Mouse (Mus musculus): ENCODE measurements around the gene Unc13b. TPM values are rescaled to one million over a fixed set of nuclear protein-coding genes. Genes with fewer than 3 reads are reported as not detected.

The Unc13b gene
- 51.3 and 65.5 TPM in 2 replicates for polyA plus RNA-seq (2012; rRNA removed)

DNA sequence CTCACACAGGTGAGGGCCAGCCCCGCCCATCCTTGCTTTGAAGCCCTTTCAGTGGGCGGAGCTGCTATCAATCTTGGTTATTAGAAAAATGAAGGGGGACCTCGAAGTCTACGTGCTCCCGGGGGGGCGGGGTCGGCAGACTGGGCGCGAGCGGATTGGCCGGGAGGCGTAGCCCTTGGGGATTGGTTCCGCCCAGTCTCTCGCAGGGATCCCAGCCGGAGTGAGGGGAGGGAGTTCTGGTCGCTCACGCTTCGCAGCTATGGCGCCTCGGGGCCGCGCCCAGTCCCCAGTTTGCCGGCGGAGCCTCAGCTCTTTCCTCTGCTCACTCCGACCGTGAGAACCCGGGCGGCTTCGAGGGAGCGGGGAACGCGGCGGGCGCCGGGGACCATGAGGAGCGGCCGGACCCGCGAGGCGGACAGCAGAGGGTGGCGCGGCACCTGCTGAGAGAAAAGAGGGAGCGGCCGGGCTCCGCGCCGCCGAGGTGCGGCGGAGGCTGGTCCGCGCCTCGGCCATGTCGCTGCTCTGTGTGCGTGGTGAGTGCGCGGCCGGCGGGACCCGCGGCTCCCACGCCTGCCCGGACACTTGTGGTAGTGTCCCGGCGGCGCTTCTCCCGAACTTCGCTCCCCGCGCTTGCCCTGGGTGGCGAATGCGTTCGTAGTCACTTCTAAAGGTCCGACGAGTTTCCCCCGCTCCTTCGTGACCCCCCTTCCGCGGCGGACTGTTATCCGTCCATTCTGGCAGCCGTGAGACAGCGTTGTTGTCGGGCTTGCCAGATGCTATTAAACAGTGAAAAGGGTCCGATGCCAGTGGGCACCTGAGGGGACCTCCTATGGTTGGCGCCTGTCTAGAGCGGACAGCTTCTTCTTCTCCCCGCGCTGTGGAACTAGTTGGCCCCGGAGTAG is at the start of gene Unc13b:
Gene Unc13b, plus strand, starts transcription at position 201 of the 902 bp plus-strand sequence.
- DNase-seq (ENCODE audit: low read depth), result peak; percentile 99
- TF ChIP-seq CTCF (IDR thresholded peaks at IDR 0.05; ENCODE audit: borderline replicate concordance, extremely low read depth, insufficient read depth, insufficient read length), result no peak
- peak; percentile 79 for TF ChIP-seq POLR2A (IDR thresholded peaks at IDR 0.05; ENCODE audit: borderline replicate concordance, extremely low read depth, insufficient read depth, insufficient read length, poor library complexity, severe bottlenecking)

DNA sequence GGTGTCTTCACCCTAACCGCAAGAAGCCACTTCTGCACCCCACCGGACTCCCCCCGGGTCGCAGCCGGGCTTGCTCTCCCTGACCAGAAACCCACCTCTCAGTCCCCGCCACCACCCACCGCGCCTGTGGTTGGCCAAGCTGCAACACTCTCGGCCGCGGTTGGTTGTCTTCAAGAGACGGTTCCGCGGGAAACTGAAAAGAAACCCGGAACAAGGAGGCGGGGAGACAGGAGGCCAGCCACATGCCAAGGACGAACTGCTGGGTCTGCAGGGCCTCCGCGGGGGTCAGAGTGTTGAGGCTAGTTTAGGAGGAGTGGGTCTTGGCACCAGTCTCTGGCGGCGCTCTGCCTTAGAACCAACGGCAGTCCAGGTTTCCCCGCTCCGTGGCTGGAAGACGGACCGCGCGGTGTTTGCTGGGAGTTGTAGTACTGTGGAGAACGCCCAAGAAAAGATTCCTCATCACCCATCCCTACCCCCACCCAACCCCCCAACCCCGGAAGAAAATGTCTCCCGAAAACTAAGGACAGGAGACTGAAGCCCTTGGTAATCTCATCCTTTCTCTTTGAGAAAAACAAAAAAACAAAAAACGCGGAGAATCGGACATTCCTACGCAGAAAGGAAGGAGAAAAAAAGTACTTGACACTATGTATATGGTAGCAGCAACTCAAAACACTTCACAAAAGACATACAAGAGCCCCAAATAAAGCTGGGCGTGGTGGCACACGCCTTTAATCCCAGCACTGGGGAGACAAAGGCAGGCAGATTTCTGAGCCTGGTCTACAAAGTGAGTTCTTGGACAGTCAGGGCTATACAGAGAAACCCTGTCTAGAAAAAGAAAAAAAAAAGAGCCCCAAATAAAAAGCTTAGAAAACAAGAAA is 48.4 kb upstream of the Unc13b start, which contains the start of gene Fancg:
Gene Fancg, minus strand, starts transcription at position 346 of the 878 bp plus-strand sequence.
- no peak for TF ChIP-seq CTCF (IDR thresholded peaks at IDR 0.05; ENCODE audit: borderline replicate concordance, extremely low read depth, insufficient read depth, insufficient read length)
- TF ChIP-seq POLR2A (IDR thresholded peaks at IDR 0.05; ENCODE audit: borderline replicate concordance, extremely low read depth, insufficient read depth, insufficient read length, poor library complexity, severe bottlenecking), result peak; percentile 13; the same call in 1 of the 2 replicates
- DNase-seq (ENCODE audit: low read depth), result peak; percentile 93

DNA sequence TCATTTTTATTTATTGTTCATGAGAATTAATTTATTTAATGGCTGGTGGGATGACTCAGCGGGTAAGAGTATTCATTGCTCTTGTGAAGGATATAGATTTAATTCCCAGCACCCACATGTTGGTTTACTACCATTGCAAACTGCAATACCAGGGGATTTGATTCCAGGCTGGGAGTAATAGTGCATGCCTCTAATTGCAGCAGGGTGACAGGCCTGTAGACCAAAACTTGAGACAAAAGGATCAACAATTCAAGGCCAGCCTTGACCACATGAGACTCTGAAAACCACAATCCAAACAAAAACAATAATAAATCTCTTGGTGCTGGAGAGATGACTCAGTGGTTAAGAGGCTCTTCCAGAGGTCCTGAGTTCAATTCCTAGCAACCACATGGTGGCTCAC is 46.7 kb upstream of the Unc13b start:
- no peak for DNase-seq (ENCODE audit: low read depth)
- TF ChIP-seq CTCF (IDR thresholded peaks at IDR 0.05; ENCODE audit: borderline replicate concordance, extremely low read depth, insufficient read depth, insufficient read length), result no peak
- no peak for TF ChIP-seq POLR2A (IDR thresholded peaks at IDR 0.05; ENCODE audit: borderline replicate concordance, extremely low read depth, insufficient read depth, insufficient read length, poor library complexity, severe bottlenecking)

DNA sequence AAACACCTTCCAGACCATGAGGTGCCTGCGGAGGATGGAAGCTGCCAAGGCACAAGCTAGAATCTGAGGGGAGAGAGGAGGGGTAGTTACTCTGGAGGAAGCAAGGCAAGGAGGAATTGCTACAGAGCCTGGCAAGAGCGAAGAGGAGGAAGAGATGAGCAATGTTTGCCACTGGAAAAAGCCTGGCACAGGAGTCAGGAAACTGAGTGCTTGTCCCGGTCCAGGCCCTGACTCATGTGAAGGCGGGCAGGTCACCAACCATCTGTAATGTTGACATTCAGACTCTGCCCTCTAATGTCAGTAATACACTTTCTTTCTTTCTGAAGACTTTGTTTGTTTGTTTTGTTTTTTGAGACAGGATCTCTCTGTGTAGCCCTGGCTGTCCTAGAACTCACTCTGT is 40.6 kb upstream of the Unc13b start:
- TF ChIP-seq POLR2A (IDR thresholded peaks at IDR 0.05; ENCODE audit: borderline replicate concordance, extremely low read depth, insufficient read depth, insufficient read length, poor library complexity, severe bottlenecking) (no peak), CTCF (IDR thresholded peaks at IDR 0.05; ENCODE audit: borderline replicate concordance, extremely low read depth, insufficient read depth, insufficient read length) (no peak)
- DNase-seq (ENCODE audit: low read depth), result no peak

DNA sequence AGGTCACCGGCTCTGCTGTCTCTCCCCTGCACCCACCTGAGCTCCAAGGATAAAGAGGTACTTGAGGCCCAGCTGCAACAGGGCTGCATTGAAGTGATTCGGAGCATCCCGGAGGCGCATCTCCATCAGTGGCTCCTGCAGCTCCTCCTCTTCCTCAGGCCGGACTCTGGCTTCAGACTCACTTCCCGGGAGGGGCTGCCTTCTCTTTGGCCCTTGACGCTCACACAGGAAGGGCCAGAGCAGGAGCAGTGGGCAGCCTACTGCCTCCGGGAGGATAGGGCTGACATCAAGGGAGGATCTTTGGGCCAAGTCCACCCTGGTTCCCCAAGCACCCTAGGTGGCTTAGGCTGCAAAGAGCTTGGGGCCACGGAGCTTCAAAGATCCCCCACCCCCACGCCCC is 39.6 kb upstream of the Unc13b start:
- TF ChIP-seq CTCF (IDR thresholded peaks at IDR 0.05; ENCODE audit: borderline replicate concordance, extremely low read depth, insufficient read depth, insufficient read length), result no peak
- TF ChIP-seq POLR2A (IDR thresholded peaks at IDR 0.05; ENCODE audit: borderline replicate concordance, extremely low read depth, insufficient read depth, insufficient read length, poor library complexity, severe bottlenecking), result no peak
- DNase-seq (ENCODE audit: low read depth), result no peak

DNA sequence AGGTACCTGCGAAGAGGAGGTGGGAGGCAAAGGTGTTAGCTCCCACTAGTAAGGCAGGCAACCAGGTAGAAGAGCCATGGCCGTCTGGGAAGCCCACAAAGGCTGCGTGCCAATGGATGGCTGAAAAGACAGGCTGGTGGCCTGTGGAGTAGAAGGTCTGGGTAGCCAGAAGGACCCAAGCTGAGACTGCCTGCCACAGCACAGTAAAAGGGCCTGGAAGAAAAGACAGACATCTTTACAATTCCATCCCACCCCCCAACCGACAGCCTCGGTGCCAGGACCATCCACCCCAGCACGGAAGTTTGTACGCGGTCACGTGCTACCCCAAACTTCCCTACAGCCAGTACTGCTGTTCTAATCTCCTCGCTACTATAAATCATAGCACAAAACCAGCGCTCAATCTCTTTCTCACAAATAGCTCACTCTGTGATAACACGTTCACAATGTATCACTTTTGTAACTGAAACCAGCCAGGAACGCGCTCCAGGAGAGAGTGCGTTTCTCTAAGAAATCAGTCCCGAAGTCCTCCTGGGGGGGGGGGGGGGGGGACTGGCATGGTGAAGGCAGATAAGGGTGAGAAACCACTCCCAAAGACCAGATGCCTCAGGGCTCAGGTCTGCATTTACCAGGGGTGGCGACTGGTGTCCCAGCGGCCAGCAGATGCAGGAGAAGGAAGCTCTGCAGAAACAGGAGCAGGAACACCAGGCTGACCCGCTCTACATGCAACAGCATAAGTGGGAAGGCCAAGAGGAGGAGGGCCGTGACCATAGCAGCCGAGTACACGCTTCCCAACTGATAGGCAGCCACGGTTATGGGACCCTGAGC is 38.9 kb upstream of the Unc13b start:
- TF ChIP-seq CTCF (IDR thresholded peaks at IDR 0.05; ENCODE audit: borderline replicate concordance, extremely low read depth, insufficient read depth, insufficient read length) (no peak), POLR2A (IDR thresholded peaks at IDR 0.05; ENCODE audit: borderline replicate concordance, extremely low read depth, insufficient read depth, insufficient read length, poor library complexity, severe bottlenecking) (no peak)
- DNase-seq (ENCODE audit: low read depth), result no peak

DNA sequence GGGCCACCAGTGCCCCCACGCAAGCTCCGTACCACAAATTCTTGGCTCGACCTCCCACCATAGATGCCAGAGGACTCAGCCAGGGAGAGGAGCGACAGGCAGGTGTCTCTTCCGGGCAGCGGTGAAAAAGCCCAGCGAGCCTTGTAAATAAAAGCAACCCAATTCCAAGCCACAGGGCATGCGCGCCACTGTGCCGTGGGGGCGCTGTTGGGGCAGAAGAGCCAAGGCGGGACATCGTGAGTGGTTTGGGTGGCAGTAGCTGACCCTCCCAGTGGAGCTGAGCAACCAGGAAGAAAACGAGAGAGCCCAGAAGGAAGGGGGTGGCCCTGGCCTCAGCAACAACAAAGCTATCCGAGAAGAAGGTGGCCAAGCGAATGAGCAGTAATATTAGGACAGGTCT is 37.9 kb upstream of the Unc13b start:
- TF ChIP-seq POLR2A (IDR thresholded peaks at IDR 0.05; ENCODE audit: borderline replicate concordance, extremely low read depth, insufficient read depth, insufficient read length, poor library complexity, severe bottlenecking), result no peak
- TF ChIP-seq CTCF (IDR thresholded peaks at IDR 0.05; ENCODE audit: borderline replicate concordance, extremely low read depth, insufficient read depth, insufficient read length), result no peak
- no peak for DNase-seq (ENCODE audit: low read depth)

DNA sequence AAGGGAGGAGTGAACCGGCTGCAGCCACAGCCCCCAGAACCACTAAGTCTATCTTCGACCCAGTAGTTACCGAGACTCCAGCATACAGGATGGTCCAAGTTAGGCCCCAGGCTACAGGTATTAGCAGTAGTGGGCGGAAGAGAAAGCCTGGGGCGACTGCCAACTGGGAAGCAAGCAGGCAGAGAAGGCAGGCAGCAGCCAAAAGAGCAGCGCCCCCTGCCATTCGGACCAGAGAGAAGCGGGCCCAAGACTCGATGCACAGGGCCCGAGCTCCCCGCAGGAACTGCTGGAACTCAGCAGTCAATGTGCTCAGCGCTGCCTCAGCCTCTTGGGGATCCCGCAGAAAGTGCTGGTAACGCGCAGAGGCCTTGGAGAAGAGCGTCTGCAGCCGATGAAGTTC is 37.4 kb upstream of the Unc13b start:
- TF ChIP-seq CTCF (IDR thresholded peaks at IDR 0.05; ENCODE audit: borderline replicate concordance, extremely low read depth, insufficient read depth, insufficient read length) (no peak), POLR2A (IDR thresholded peaks at IDR 0.05; ENCODE audit: borderline replicate concordance, extremely low read depth, insufficient read depth, insufficient read length, poor library complexity, severe bottlenecking) (no peak)

DNA sequence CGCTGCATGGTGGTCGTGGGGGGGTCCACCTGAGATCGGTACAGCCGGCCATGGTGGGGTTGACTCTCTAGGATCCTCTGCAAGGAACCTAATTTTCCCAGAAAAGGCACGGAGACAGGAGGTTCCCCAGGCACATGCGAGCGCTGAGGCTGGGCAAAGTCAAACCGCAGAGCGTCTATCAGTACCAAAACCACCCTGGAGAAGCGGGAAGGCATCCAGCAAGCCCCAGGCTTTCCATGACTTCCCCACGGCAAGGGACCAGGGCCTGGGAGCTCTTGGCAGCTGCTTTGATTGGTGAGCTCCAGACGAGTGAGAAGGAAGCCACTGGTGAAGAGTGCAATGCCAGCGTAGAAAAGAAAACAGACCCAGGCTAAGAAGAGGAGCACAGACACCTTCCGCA is 34.1 kb upstream of the Unc13b start:
- no peak for TF ChIP-seq CTCF (IDR thresholded peaks at IDR 0.05; ENCODE audit: borderline replicate concordance, extremely low read depth, insufficient read depth, insufficient read length)
- TF ChIP-seq POLR2A (IDR thresholded peaks at IDR 0.05; ENCODE audit: borderline replicate concordance, extremely low read depth, insufficient read depth, insufficient read length, poor library complexity, severe bottlenecking), result no peak
- no peak for DNase-seq (ENCODE audit: low read depth)

More for the DNA sequence above, 37.4 kb upstream of the Unc13b start:
- DNase-seq (ENCODE audit: low read depth), result no peak

DNA sequence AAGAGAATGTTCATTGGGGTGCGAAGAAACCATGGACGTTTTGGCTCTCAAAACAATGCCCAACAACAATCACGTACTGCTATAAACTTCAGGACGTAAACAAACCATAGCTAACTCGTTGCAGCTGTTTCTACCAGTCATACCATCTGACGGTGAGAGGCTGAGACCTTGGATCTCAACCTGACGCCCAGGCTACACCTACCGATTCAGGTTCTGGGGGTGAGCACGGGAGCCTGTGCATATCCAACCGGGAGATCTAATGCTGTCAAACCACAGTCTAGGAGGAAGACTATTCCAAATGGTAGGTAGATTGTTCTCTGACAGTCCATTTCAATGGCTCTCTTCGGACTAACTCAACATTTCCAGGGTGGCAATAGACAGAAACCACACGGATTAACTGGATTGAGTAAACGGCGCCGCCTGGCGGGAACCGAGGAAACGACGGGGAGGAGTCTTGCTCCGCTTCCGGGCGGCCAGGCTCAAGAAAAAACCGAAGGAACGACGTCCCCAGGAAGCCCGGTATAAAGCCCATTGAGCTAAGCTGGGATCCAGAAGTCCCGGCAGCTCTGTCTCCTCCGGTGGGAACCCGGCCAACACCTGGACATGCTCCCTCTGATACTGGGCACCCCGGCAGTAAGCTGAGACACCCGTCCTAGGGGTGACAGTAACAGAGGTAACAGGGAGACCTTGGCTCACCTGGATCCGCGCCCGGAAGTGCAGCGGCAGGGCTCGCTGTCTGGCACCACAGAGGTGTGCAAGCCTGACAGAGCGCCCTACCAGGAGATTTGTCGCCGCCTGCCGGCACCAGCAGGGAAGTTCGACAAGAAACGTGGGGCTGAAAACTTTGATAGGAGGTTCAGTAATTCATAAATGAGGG is 33.4 kb upstream of the Unc13b start, which contains the start of gene Pigo:
Gene Pigo, minus strand, starts transcription at position 736 of the 877 bp plus-strand sequence.
- TF ChIP-seq CTCF (IDR thresholded peaks at IDR 0.05; ENCODE audit: borderline replicate concordance, extremely low read depth, insufficient read depth, insufficient read length) (peak; percentile 92), POLR2A (IDR thresholded peaks at IDR 0.05; ENCODE audit: borderline replicate concordance, extremely low read depth, insufficient read depth, insufficient read length, poor library complexity, severe bottlenecking) (peak; percentile 56; the same call in 1 of the 2 replicates)
- DNase-seq (ENCODE audit: low read depth), result peak; percentile 97

Data from brain, embryonic 14.5 days (tissue).